ENCODE assay signal across 23 mouse cellular contexts in the genomic region with DNA sequence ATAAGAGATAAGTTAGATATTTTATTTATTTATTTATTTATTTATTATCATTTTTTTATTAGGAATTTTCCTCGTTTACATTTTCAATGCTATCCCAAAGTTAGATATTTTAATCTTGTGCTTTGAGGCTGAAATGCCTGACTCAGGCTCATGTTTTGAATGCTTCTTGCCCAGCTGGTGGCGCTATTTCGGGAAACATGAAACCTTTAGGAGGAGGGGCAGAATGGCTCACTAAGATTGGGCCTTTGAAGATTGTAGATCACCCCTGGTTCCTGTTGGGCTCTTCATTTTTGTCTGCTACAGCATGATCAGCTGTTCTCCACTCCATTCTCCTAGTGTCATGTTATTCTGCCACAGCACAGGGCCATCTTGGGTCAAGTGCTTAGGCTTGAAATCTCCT. TPM values are rescaled to one million over a fixed set of nuclear protein-coding genes. Genes with fewer than 3 reads are reported as not detected.
A peak's percentile ranks its signal among the peaks of the same experiment; 100 is the strongest.
DNase-seq lines count a peak whose midpoint lies in the region; ATAC-seq and TF ChIP-seq lines count a peak whose summit lies in the region.
"Had no signal": no experiment of that assay in that cellular context is flagged by ENCODE, and none has a peak within 500 bp of the region (broad histone marks: within the 10 kb centered on the region; RNA-seq: fewer than 3 reads in every experiment).

No protein-coding gene starts in this region.

- peaks cover 0 to 2% of the 10 kb centered on the region in 2 experiments; a peak in 1 of 4 replicates for H3K4me1 ChIP-seq in ES-E14 (ENCODE audit: control insufficient read depth in 2 of 2, insufficient read depth in 2 of 2, low read length in 2 of 2, poor library complexity in 1 of 2)
- H3K4me1 ChIP-seq in heart, adult 2 months (ENCODE audit: control insufficient read depth, insufficient read depth, low read length) = no peaks in the 10 kb centered on the region
- H3K4me1 ChIP-seq in intestine, embryonic 15.5 days (replicated peaks) = no peaks in the 10 kb centered on the region
- H3K4me1 ChIP-seq: embryonic facial prominence, embryonic 13.5 days; forebrain, embryonic 12.5 days; heart, embryonic 13.5 days had no signal

- TF ChIP-seq POLR2A in heart, adult 2 months (IDR thresholded peaks at IDR 0.05; ENCODE audit: insufficient read depth, low read depth, low read length) = no peak

- no peak overlapping the region for H3K4me3 ChIP-seq in layer of hippocampus, adult 2 months
- H3K4me3 ChIP-seq in ES-E14 (ENCODE audit: insufficient read depth in 1 of 2, low read depth in 1 of 2, low read length in 2 of 2, poor library complexity in 1 of 2, severe bottlenecking in 1 of 2) = no peak overlapping the region
- H3K4me3 ChIP-seq in heart, adult 2 months = no peak overlapping the region
- H3K4me3 ChIP-seq in intestine, embryonic 15.5 days (replicated peaks) = no peak overlapping the region
- H3K4me3 ChIP-seq: embryonic facial prominence, embryonic 13.5 days; forebrain, embryonic 12.5 days; heart, embryonic 13.5 days had no signal

- no peak overlapping the region for H3K27ac ChIP-seq in layer of hippocampus, adult 2 months
- H3K27ac ChIP-seq in ES-E14 (ENCODE audit: insufficient read depth, low read depth, low read length, poor library complexity, severe bottlenecking) = no peak overlapping the region
- no peak overlapping the region for H3K27ac ChIP-seq in heart, adult 2 months
- no peak overlapping the region for H3K27ac ChIP-seq in intestine, embryonic 15.5 days
- H3K27ac ChIP-seq: embryonic facial prominence, embryonic 13.5 days; forebrain, embryonic 12.5 days; heart, embryonic 13.5 days had no signal

- TF ChIP-seq EP300 in heart, adult 2 months (IDR thresholded peaks at IDR 0.05; ENCODE audit: insufficient read depth, low read depth, low read length) = no peak

- intact Hi-C loops in heart, adult 2 months (cut with DNase I) = no loop called here

- no peaks in the 10 kb centered on the region for H3K79me2 ChIP-seq in heart, adult 2 months (replicated peaks; ENCODE audit: control insufficient read depth, insufficient read depth, low read length)

- H3K27me3 ChIP-seq in heart, adult 2 months (ENCODE audit: control insufficient read depth, insufficient read depth, low read length) = no peaks in the 10 kb centered on the region
- H3K27me3 ChIP-seq in intestine, embryonic 15.5 days (replicated peaks) = no peaks in the 10 kb centered on the region
- H3K27me3 ChIP-seq: embryonic facial prominence, embryonic 13.5 days; forebrain, embryonic 12.5 days; heart, embryonic 13.5 days had no signal

- 52% methylated on average over 3 of the region's 3 CpGs for WGBS in heart, adult 2 months
- WGBS in intestine, embryonic 15.5 days = 61% methylated on average over 3 of the region's 3 CpGs

- H3K36me3 ChIP-seq in ES-E14 (ENCODE audit: control insufficient read depth, insufficient read depth, low read length, poor library complexity, severe bottlenecking) = no peaks in the 10 kb centered on the region
- no peaks in the 10 kb centered on the region for H3K36me3 ChIP-seq in heart, adult 2 months (ENCODE audit: control insufficient read depth, insufficient read depth, low read length)
- no peaks in the 10 kb centered on the region for H3K36me3 ChIP-seq in intestine, embryonic 15.5 days
- H3K36me3 ChIP-seq: embryonic facial prominence, embryonic 13.5 days; forebrain, embryonic 12.5 days; heart, embryonic 13.5 days had no signal

- no peak overlapping the region for H3K9ac ChIP-seq in ES-E14 (ENCODE audit: insufficient read depth, low read depth, low read length, poor library complexity, severe bottlenecking)
- no peak overlapping the region for H3K9ac ChIP-seq in heart, adult 2 months (ENCODE audit: low read depth, low read length)
- no peak overlapping the region for H3K9ac ChIP-seq in intestine, embryonic 15.5 days
- H3K9ac ChIP-seq: embryonic facial prominence, embryonic 13.5 days; forebrain, embryonic 12.5 days; heart, embryonic 13.5 days had no signal

- no peaks in the 10 kb centered on the region for H3K9me3 ChIP-seq in ES-E14 (ENCODE audit: control insufficient read depth, insufficient read depth, low read depth, low read length)
- H3K9me3 ChIP-seq in intestine, embryonic 15.5 days = no peaks in the 10 kb centered on the region
- H3K9me3 ChIP-seq: embryonic facial prominence, embryonic 13.5 days; forebrain, embryonic 12.5 days; heart, embryonic 13.5 days had no signal

- no peak for ATAC-seq in intestine, embryonic 15.5 days
- ATAC-seq: CD4-positive, CD25-positive, alpha-beta regulatory T cell, adult 4 months; forebrain, embryonic 16.5 days; hindbrain, embryonic 16.5 days had no signal

- H3K4me2 ChIP-seq in intestine, embryonic 15.5 days (replicated peaks) = no peak overlapping the region
- H3K4me2 ChIP-seq: embryonic facial prominence, embryonic 13.5 days; forebrain, embryonic 12.5 days; heart, embryonic 13.5 days had no signal

- 0 out of 2 replicates have a peak, but pooled peaks have one; percentile 10 for TF ChIP-seq CTCF in layer of hippocampus, adult 2 months (conservative IDR thresholded peaks at IDR 0.05)
- TF ChIP-seq CTCF in heart, adult 2 months (IDR thresholded peaks at IDR 0.05) = no peak

- DNase-seq in cerebellum, postnatal 10 days = peak; percentile 4
- no peak for DNase-seq in cerebellum, adult 11-12 months
- DNase-seq in layer of hippocampus, adult 2 months (ENCODE audit: low spot score in 2 of 2) = no peak
- no peak for DNase-seq in layer of hippocampus, adult 8-10 months (ENCODE audit: low spot score in 2 of 2)
- DNase-seq in ES-E14 (ENCODE audit: low read depth, low spot score) = peak; percentile 45
- DNase-seq in ZHBTc4 (ENCODE audit: low read depth, low spot score) = peak; percentile 61
- no peak for DNase-seq in heart, adult 2 months
- DNase-seq: adrenal gland, postnatal 10 days; B cell, adult 2 months; cerebellum, adult 11 months; cerebellum, adult 9-11 months; gastrocnemius, postnatal 10 days; kidney, adult 18-20 months had no signal

- in situ Hi-C loops in ES-E14 (cut with MboI; ENCODE audit: low sequenced_read_pairs in 2 of 2, unreplicated experiment in 2 of 2) = no loop called here

TF ChIP-seq in ES-E14, 5 proteins besides CTCF, POLR2A, EP300 and RAD21:
- TF ChIP-seq HCFC1 (IDR thresholded peaks at IDR 0.05; ENCODE audit: borderline replicate concordance, insufficient read depth, low read length) (no peak), MAFK (IDR thresholded peaks at IDR 0.05; ENCODE audit: insufficient read depth, low read depth, low read length) (no peak), CHD2 (IDR thresholded peaks at IDR 0.05; ENCODE audit: low read depth, low read length) (no peak), ZNF384 (IDR thresholded peaks at IDR 0.05; ENCODE audit: low read depth, low read length) (no peak), ZC3H11A (IDR thresholded peaks at IDR 0.05; ENCODE audit: borderline replicate concordance, low read depth, low read length) (0 out of 2 replicates have a peak, but pooled peaks have one; percentile 22)

RNA-seq across cellular contexts. Expression of a gene that starts 28.1 kb away (rescaled TPM):
- total RNA-seq in layer of hippocampus, adult 2 months (2021) = 100 to 1,000 TPM; 116 to 123 TPM
- total RNA-seq in layer of hippocampus, adult 8-10 months (2022) = 100 to 1,000 TPM in 1 of 4 experiments, 10 to 100 TPM in 3; 90.5 to 119 (median 97.1) TPM
- total RNA-seq in ES-E14 (2012; rRNA removed) = 2.1 and 4.6 TPM in 2 replicates
- total RNA-seq in heart, adult 2 months (2021) = under 1 TPM; 0.18 to 0.34 TPM
- polyA plus RNA-seq in heart, adult 2 months (2012; rRNA removed) = 0.32 and 0.61 TPM in 2 replicates
- 5.4 and 5.8 TPM in 2 replicates for polyA plus RNA-seq in intestine, embryonic 15.5 days (2015; fragmentation: Nextera tagmentation; extraction: Ambion mirVana)
- total RNA-seq: common myeloid progenitor, adult 5-6 weeks; hematopoietic stem cell, adult 5-6 weeks; MEL had no signal
- polyA plus RNA-seq: CD4-positive, CD25-positive, alpha-beta regulatory T cell, adult 4 months had no signal

Comparison
In these comparisons a context has a peak if more than half of its experiments do, and no peak if none do; other contexts are left out.
1. DNase-seq: peak in cerebellum, postnatal 10 days (2 of 2), ES-E14 (single experiment) and ZHBTc4 (single experiment); none in cerebellum, adult 11-12 months (single experiment), layer of hippocampus, adult 2 months (0 of 2), layer of hippocampus, adult 8-10 months (0 of 2) and heart, adult 2 months (0 of 2).
2. RNA of a gene that starts 28.1 kb away (total RNA-seq): 116 to 123 TPM in layer of hippocampus, adult 2 months and 90.5 to 119 TPM in layer of hippocampus, adult 8-10 months; 2.1 to 4.6 TPM in ES-E14 and 0.18 to 0.34 TPM in heart, adult 2 months; every median in the first group is over 10 times any median in the second.